Mouse (Mus musculus) kidney, adult 2 months (tissue): ENCODE measurements around the gene Ralgapa2. TPM values are rescaled to one million over a fixed set of nuclear protein-coding genes. Genes with fewer than 3 reads are reported as not detected.

ENCODE experiments used
- DNase-seq: peaks from one replicate; pipeline ENCODE4 v3.0.0; 2021
- H3K27ac ChIP-seq: fragments of 200-500 bp; 2 replicates; pipeline ENCODE4 v1.5.1; 2012; ENCODE audit warnings: low read depth, low read length, control low read depth, inconsistent platforms; ENCODE audit not compliant: insufficient read depth
- H3K27me3 ChIP-seq: fragments of 200-500 bp; replicated peaks from 2 replicates; pipeline ENCODE4 v1.6.1; 2012; ENCODE audit warnings: mild to moderate bottlenecking, moderate library complexity, low read length, inconsistent platforms; ENCODE audit not compliant: control insufficient read depth, insufficient read depth
- H3K36me3 ChIP-seq: fragments of 200-500 bp; 2 replicates; pipeline ENCODE4 v1.6.1; 2012; ENCODE audit warnings: mild to moderate bottlenecking, moderate library complexity, low read length, inconsistent platforms; ENCODE audit not compliant: control insufficient read depth, insufficient read depth
- H3K4me1 ChIP-seq: fragments of 200-500 bp; 2 replicates; pipeline ENCODE4 v1.6.1; 2011; ENCODE audit warnings: low read length; ENCODE audit not compliant: control insufficient read depth, insufficient read depth
- H3K4me3 ChIP-seq: fragments of 200-500 bp; 2 replicates; pipeline ENCODE4 v1.5.1; 2011; ENCODE audit warnings: mild to moderate bottlenecking, low read depth, low read length, control low read depth; ENCODE audit not compliant: insufficient read depth
- CTCF ChIP-seq: fragments of 200-500 bp; conservative IDR thresholded peaks from 2 replicates; pipeline ENCODE4 v1.5.1; 2011; ENCODE audit warnings: low read depth, mild to moderate bottlenecking, control low read depth, low read length, moderate library complexity, mixed read lengths; ENCODE audit not compliant: insufficient read depth, insufficient read length
- POLR2A ChIP-seq: fragments of 200-500 bp; IDR thresholded peaks from one replicate; pipeline ENCODE4 v1.6.1; 2011; ENCODE audit warnings: low read depth, low read length, control low read depth
- WGBS: fragments of 180-500 bp; shearing (Covaris S2); methylation state at CpG from one replicate; pipeline ENCODE4 v1.1.7; 2018; 5-methylcytosine and 5-hydroxymethylcytosine counted together
- polyA plus RNA-seq: library from polyadenylated mRNA; depleted of rRNA; stranded (reverse); fragments of >200 nt; gene quantifications from 2 replicates; pipeline ENCODE4 v1.2.3, GENCODE M21; 2012

Ralgapa2 gene
- polyA plus RNA-seq, 1 experiment = 15.8 TPM

- no peak for DNase-seq
- TF ChIP-seq CTCF = no peak
- TF ChIP-seq POLR2A = no peak
- Histone ChIP-seq H3K36me3 (no peaks in the 10 kb centered on the region; the same call in 1 of the 2 replicates), H3K27me3 (no peaks in the 10 kb centered on the region), H3K27ac (no peak overlapping the region), H3K4me1 (no peaks in the 10 kb centered on the region), H3K4me3 (no peak overlapping the region)
- 90% methylated on average over 4 of the region's 4 CpGs for WGBS
These were observed 150.2 kb downstream of the Ralgapa2 start for GRCm38 (mm10) chr2:146361969-146362368.

DNA sequence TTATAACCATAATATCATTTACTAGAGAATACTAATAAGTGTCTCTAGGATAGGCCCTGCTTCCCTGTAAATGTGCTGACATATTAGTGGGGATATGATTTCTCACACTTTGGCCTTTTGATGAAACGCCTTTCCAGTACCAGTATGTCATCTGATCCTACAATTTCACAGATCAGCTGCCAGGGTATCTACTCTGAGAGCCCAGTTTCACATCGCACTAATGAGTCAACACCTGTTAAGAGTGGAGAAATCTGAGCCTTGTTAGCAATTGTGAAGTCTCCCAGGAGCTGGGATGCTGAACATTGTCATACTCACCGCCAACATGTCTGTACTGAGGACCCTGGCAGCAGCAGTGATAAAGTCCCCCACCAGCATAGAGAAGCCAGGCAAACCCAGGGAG, 151.1 kb downstream of the Ralgapa2 start:
- Histone ChIP-seq H3K4me3 (no peak overlapping the region), H3K4me1 (no peaks in the 10 kb centered on the region), H3K27me3 (no peaks in the 10 kb centered on the region), H3K36me3 (no peaks in the 10 kb centered on the region; the same call in 1 of the 2 replicates), H3K27ac (no peak overlapping the region)
- TF ChIP-seq POLR2A (no peak), CTCF (no peak)
- DNase-seq = no peak
- WGBS = 63% methylated on average over 3 of the region's 3 CpGs

GRCm38 (mm10) chr2:146359676-146360075, 152.5 kb downstream of the Ralgapa2 start:
- no peak overlapping the region for H3K27ac ChIP-seq
- 90% methylated on average over 2 of the region's 2 CpGs for WGBS

DNA sequence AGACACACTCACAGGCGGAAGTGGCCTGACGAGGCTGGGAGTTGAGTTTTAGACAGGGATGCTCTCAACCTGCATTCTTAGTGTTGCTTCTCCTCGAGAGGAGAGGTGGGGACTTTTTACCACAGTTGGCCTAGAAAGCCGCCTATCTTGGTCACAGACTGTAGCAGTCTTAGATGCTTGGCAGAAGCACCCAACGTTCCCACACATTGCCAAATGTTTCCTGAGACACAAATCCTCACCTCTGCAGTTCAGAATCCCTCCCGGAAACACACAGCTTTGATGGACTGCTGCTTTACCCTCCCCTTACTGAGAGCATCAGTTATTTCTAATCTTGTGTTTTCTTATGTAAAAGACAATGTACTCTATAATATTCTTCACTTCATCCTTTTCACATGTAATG, 155.6 kb downstream of the Ralgapa2 start:
- WGBS = 83% methylated on average over 6 of the region's 6 CpGs
- no peak overlapping the region for H3K27ac ChIP-seq
- H3K27me3 ChIP-seq = no peaks in the 10 kb centered on the region
- DNase-seq = no peak
- H3K36me3 ChIP-seq = no peaks in the 10 kb centered on the region; the same call in none of the 2 replicates
- H3K4me1 ChIP-seq = no peaks in the 10 kb centered on the region
- no peak overlapping the region for H3K4me3 ChIP-seq
- TF ChIP-seq CTCF (no peak), POLR2A (no peak)

More at GRCm38 (mm10) chr2:146359676-146360075, 152.5 kb downstream of the Ralgapa2 start:
- TF ChIP-seq CTCF = no peak
- no peak for TF ChIP-seq POLR2A
- H3K36me3 ChIP-seq = no peaks in the 10 kb centered on the region; the same call in 1 of the 2 replicates
- H3K27me3 ChIP-seq = no peaks in the 10 kb centered on the region
- no peak overlapping the region for H3K4me3 ChIP-seq
- DNase-seq = no peak
- H3K4me1 ChIP-seq = no peaks in the 10 kb centered on the region

DNA sequence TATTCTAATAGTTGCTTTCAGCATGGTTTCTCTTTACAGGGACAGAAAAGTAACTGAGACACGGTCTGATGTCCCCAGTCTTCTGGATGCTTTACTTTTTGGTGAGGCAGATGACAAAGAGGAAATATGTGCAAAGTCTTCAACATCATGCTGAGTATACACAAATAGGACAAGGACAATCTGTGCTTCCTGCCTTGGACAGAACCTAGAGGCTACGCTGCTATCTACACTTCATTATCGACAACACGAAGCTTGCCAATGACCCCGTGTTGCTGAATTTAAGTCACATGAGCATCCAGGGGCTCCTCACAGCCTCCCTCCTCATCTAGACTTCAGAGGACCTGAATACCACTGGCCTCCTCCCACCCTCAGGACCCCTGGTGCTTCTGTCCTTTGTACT, 161.9 kb downstream of the Ralgapa2 start:
- TF ChIP-seq CTCF = no peak
- TF ChIP-seq POLR2A = no peak
- 93% methylated on average over 5 of the region's 5 CpGs for WGBS

GRCm38 (mm10) chr2:146347942-146348341, 164.2 kb downstream of the Ralgapa2 start:
- H3K36me3 ChIP-seq = peaks cover 4% of the 10 kb centered on the region
- DNase-seq = no peak
- H3K27me3 ChIP-seq = no peaks in the 10 kb centered on the region
- 86% methylated on average over 2 of the region's 2 CpGs for WGBS
- H3K4me1 ChIP-seq = no peaks in the 10 kb centered on the region
- no peak overlapping the region for H3K4me3 ChIP-seq
- TF ChIP-seq CTCF = no peak
- no peak for TF ChIP-seq POLR2A
- H3K27ac ChIP-seq = no peak overlapping the region

More for the DNA sequence above, 161.9 kb downstream of the Ralgapa2 start:
- Histone ChIP-seq H3K27me3 (no peaks in the 10 kb centered on the region), H3K27ac (no peak overlapping the region), H3K36me3 (peaks cover 4% of the 10 kb centered on the region), H3K4me1 (no peaks in the 10 kb centered on the region), H3K4me3 (no peak overlapping the region)
- no peak for DNase-seq

DNA sequence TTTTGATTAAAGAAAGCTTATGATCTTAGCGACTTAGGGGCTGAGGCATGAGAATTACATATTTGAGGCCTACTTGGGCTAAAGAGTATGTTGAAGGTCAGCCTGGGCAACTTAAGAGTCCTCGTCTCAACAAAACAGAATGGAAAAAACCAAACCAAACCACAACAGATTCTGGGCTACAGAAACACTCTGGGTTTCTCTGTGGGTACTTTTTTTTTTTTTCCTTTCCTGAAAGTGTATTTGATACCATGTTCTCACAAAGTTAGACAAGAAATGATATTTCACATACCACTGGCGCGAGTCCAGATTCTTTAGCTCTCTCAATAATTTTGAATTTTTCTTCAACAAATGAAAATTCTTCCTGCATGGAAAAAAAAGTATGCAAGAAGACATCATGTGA, 172.1 kb downstream of the Ralgapa2 start:
- H3K27me3 ChIP-seq = no peaks in the 10 kb centered on the region
- H3K4me3 ChIP-seq = no peak overlapping the region
- H3K27ac ChIP-seq = no peak overlapping the region
- 94% methylated on average over 4 of the region's 4 CpGs for WGBS
- TF ChIP-seq CTCF = no peak
- no peak for TF ChIP-seq POLR2A
- no peaks in the 10 kb centered on the region for H3K4me1 ChIP-seq
- no peak for DNase-seq
- peaks cover 7% of the 10 kb centered on the region for H3K36me3 ChIP-seq
